Mouse (Mus musculus) stomach, postnatal 0 days (tissue): Measurements from ENCODE around the gene Galnt4.

Source experiments
- CTCF ChIP-seq: IDR thresholded peaks from 2 replicates; pipeline ENCODE4 v1.5.1; 2016; ENCODE audit warnings: antibody characterized with exemption, low read depth, mild to moderate bottlenecking, moderate library complexity
- EP300 ChIP-seq: optimal IDR thresholded peaks from 2 replicates; pipeline ENCODE3; 2016; ENCODE audit warnings: antibody characterized with exemption

DNA sequence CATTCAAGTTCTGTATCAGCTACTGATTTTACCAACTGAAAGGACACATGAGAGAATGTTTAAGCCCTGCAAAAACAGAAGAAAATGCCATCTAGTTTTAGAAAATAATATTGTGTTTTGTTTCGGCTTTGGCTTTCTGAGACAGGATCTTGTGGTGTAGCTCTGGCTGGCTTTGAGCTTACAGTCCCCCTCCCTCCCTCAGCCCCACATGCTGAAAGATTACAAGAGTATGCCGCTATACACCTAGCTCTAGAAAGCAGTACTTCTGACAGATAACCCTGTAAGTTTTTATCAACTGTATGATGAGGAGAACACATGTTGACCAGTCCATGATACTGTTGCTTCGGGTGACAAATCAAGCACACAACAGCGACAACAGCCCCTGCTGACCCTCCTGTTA, 11.5 kb downstream of the Galnt4 start:
- no peak for TF ChIP-seq CTCF
- no peak for TF ChIP-seq EP300
